Mouse (Mus musculus) liver, postnatal 0 days (tissue): ENCODE data around the gene Tead3.

Experiments used
- CTCF ChIP-seq: sonication (generic); IDR thresholded peaks from 2 replicates; pipeline ENCODE4 v1.5.1; 2016; ENCODE audit warnings: antibody characterized with exemption, low read depth
- EP300 ChIP-seq: IDR thresholded peaks from 2 replicates; pipeline ENCODE4 v1.6.1; 2016; ENCODE audit warnings: antibody characterized with exemption, low read depth, mild to moderate bottlenecking

DNA sequence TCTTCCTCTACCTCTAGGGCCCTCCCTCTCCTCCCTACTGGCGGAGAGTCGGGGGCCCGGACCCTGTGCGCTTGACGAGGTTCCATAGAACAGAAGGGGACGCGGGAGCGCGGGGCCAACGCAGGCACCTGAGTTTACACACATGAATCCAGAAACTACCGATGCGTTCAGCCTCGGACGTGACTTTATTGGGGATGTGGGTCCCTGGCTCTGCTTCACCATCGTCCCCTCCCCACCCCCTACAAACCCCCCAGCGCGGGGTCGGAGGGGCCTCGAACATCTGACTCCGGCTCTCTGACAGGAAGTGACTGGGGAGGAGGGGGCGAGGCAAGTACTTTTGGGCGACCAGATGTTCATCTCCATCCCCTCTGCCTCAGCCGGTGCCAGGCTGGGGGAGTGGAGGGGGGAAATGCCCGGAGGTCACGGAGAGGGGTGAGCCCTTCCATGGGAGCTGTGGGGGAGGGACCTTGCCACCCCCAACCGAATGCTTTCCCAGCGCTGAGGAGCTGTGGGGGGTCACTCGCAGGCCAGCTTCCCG lies 805 bp upstream of the Tead3 start:
- TF ChIP-seq CTCF: no peak
- TF ChIP-seq EP300: no peak
